Mouse (Mus musculus): ENCODE data around the gene Syn3.
"Not testable (repeated sequence)": the region's sequence is repeated elsewhere in the genome, so short reads cannot be mapped to it uniquely, and the experiment has no call there.

Syn3 gene

GRCm38 (mm10) chr10:86498673-86499391 is at the start of gene Syn3:
Gene Syn3 (minus strand): TSS chr10:86498896.
- peak; percentile 92 for DNase-seq (ENCODE audit: low read depth, low spot score)

- not testable (repeated sequence) for DNase-seq (ENCODE audit: low read depth, low spot score)
Measured at GRCm38 (mm10) chr10:86526357-86526874, 27.7 kb upstream of the Syn3 start.

GRCm38 (mm10) chr10:86513801-86514200 is 15.1 kb upstream of the Syn3 start:
- no peak for DNase-seq (ENCODE audit: low read depth, low spot score)

GRCm38 (mm10) chr10:86510941-86511340 is 12.2 kb upstream of the Syn3 start:
- no peak for DNase-seq (ENCODE audit: low read depth, low spot score)

- no peak for DNase-seq (ENCODE audit: low read depth, low spot score)
Measured at GRCm38 (mm10) chr10:86502063-86502462, 3.4 kb upstream of the Syn3 start.

GRCm38 (mm10) chr10:86498051-86498672 is 534 bp downstream of the Syn3 start:
- no peak for DNase-seq (ENCODE audit: low read depth, low spot score)

GRCm38 (mm10) chr10:86495851-86496250 is 2.8 kb downstream of the Syn3 start:
- DNase-seq (ENCODE audit: low read depth, low spot score): no peak

GRCm38 (mm10) chr10:86493140-86493539 is 5.6 kb downstream of the Syn3 start:
- no peak for DNase-seq (ENCODE audit: low read depth, low spot score)

GRCm38 (mm10) chr10:86492089-86492907 is 6.4 kb downstream of the Syn3 start:
- no peak for DNase-seq (ENCODE audit: low read depth, low spot score)

GRCm38 (mm10) chr10:86491316-86492088 is 7.2 kb downstream of the Syn3 start:
- DNase-seq (ENCODE audit: low read depth, low spot score): no peak

- DNase-seq (ENCODE audit: low read depth, low spot score): no peak
Measured at GRCm38 (mm10) chr10:86488544-86488943, 10.2 kb downstream of the Syn3 start.

GRCm38 (mm10) chr10:86485971-86486370 is 12.7 kb downstream of the Syn3 start:
- no peak for DNase-seq (ENCODE audit: low read depth, low spot score)

GRCm38 (mm10) chr10:86483968-86484367 is 14.7 kb downstream of the Syn3 start:
- no peak for DNase-seq (ENCODE audit: low read depth, low spot score)

- no peak for DNase-seq (ENCODE audit: low read depth, low spot score)
Measured at GRCm38 (mm10) chr10:86482496-86482895, 16.2 kb downstream of the Syn3 start.

- DNase-seq (ENCODE audit: low read depth, low spot score): peak; percentile 81
Measured at GRCm38 (mm10) chr10:86480711-86481110, 18.0 kb downstream of the Syn3 start.

GRCm38 (mm10) chr10:86479718-86480121 is 19.0 kb downstream of the Syn3 start:
- DNase-seq (ENCODE audit: low read depth, low spot score): no peak

- DNase-seq (ENCODE audit: low read depth, low spot score): no peak
Measured at GRCm38 (mm10) chr10:86476720-86477119, 22.0 kb downstream of the Syn3 start.

GRCm38 (mm10) chr10:86475270-86475669 is 23.4 kb downstream of the Syn3 start:
- no peak for DNase-seq (ENCODE audit: low read depth, low spot score)

GRCm38 (mm10) chr10:86474176-86475154 is 24.2 kb downstream of the Syn3 start:
- no peak for DNase-seq (ENCODE audit: low read depth, low spot score)

- no peak for DNase-seq (ENCODE audit: low read depth, low spot score)
Measured at GRCm38 (mm10) chr10:86473637-86474154, 25.0 kb downstream of the Syn3 start.

Data from telencephalon, adult 2 months (tissue).